Comparison of ENCODE assay signal across 22 mouse cellular contexts in genomic region chr7:121093026-121093425, GRCm38 (mm10). TPM values are rescaled to one million over a fixed set of nuclear protein-coding genes. Genes with fewer than 3 reads are reported as not detected.
"Had no signal": no experiment of that assay in that cellular context is flagged by ENCODE, and none has a peak within 500 bp of the region (broad histone marks: within the 10 kb centered on the region; RNA-seq: fewer than 3 reads in every experiment).

No protein-coding gene starts in this region.

- H3K27ac ChIP-seq: liver, embryonic 15.5 days; lung, embryonic 15.5 days; macrophage; neural tube, embryonic 13.5 days; neural tube, embryonic 15.5 days had no signal

- ATAC-seq: liver, postnatal 0 days; lung, postnatal 0 days had no signal

- H3K4me1 ChIP-seq: liver, embryonic 15.5 days; lung, embryonic 15.5 days; neural tube, embryonic 13.5 days; neural tube, embryonic 15.5 days had no signal

- H3K27me3 ChIP-seq: liver, embryonic 15.5 days; lung, embryonic 15.5 days; neural tube, embryonic 13.5 days; neural tube, embryonic 15.5 days had no signal

- H3K4me2 ChIP-seq: liver, embryonic 15.5 days; lung, embryonic 15.5 days; midbrain, embryonic 11.5 days; neural tube, embryonic 13.5 days; neural tube, embryonic 15.5 days had no signal

- H3K36me3 ChIP-seq: liver, embryonic 15.5 days; lung, embryonic 15.5 days; neural tube, embryonic 13.5 days; neural tube, embryonic 15.5 days had no signal

- H3K4me3 ChIP-seq: liver, embryonic 15.5 days; lung, embryonic 15.5 days; megakaryocyte, embryonic 14.5 days; neural tube, embryonic 13.5 days; neural tube, embryonic 15.5 days had no signal

- H3K9me3 ChIP-seq: liver, embryonic 15.5 days; lung, embryonic 15.5 days; megakaryocyte, embryonic 14.5 days; neural tube, embryonic 13.5 days; neural tube, embryonic 15.5 days had no signal

- H3K9ac ChIP-seq: liver, embryonic 15.5 days; liver, postnatal 0 days; lung, embryonic 15.5 days; neural tube, embryonic 13.5 days; neural tube, embryonic 15.5 days had no signal

- DNase-seq: liver, postnatal 0 days; lung, adult 2 months; lung, postnatal 14 days; lung, postnatal 36 days; midbrain, embryonic 14.5 days; retina, postnatal 1 day; right cerebral cortex, adult 18-20 months; right cerebral cortex, postnatal 25 days; right cerebral cortex, postnatal 4 days; spleen, adult 18-20 months; thymus, adult 18-20 months; thymus, postnatal 25 days; thymus, postnatal 4 days had no signal

RNA-seq across cellular contexts. Expression of gene Otoa, which starts 11.6 kb away (rescaled TPM):
- total RNA-seq: midbrain, postnatal 0 days had no signal
- polyA plus RNA-seq: lung, embryonic 15.5 days; macrophage had no signal
